In genomic region chr6:28339410-28339809, GRCm38 (mm10) we compare ENCODE assay signal across 13 mouse cellular contexts. TPM values are rescaled to one million over a fixed set of nuclear protein-coding genes. Genes with fewer than 3 reads are reported as not detected.
DNase-seq lines count a peak whose midpoint lies in the region; ATAC-seq and TF ChIP-seq lines count a peak whose summit lies in the region.
"Had no signal": no experiment of that assay in that cellular context is flagged by ENCODE, and none has a peak within 500 bp of the region (broad histone marks: within the 10 kb centered on the region; RNA-seq: fewer than 3 reads in every experiment).

No protein-coding gene starts in this region.

- no peak for TF ChIP-seq POLR2A in heart, adult 2 months (IDR thresholded peaks at IDR 0.05; ENCODE audit: insufficient read depth, low read depth, low read length)
- no peak for TF ChIP-seq POLR2A in cortical plate, adult 2 months (IDR thresholded peaks at IDR 0.05; ENCODE audit: extremely low read depth, insufficient read depth, low read length)

- no peaks in the 10 kb centered on the region for H3K9me3 ChIP-seq in liver, embryonic 14.5 days (ENCODE audit: control insufficient read depth, low read length)
- no peaks in the 10 kb centered on the region for H3K9me3 ChIP-seq in liver, embryonic 12.5 days (replicated peaks)
- H3K9me3 ChIP-seq: forebrain, embryonic 13.5 days; limb, embryonic 13.5 days had no signal

- no peak overlapping the region for H3K9ac ChIP-seq in heart, adult 2 months (ENCODE audit: low read depth, low read length)
- no peak overlapping the region for H3K9ac ChIP-seq in liver, embryonic 14.5 days (replicated peaks)
- no peak overlapping the region for H3K9ac ChIP-seq in liver, embryonic 12.5 days
- H3K9ac ChIP-seq: forebrain, embryonic 13.5 days; limb, embryonic 13.5 days had no signal

- no peak overlapping the region for H3K4me2 ChIP-seq in liver, embryonic 14.5 days (ENCODE audit: low read depth)
- H3K4me2 ChIP-seq in liver, embryonic 12.5 days = no peak overlapping the region
- H3K4me2 ChIP-seq: forebrain, embryonic 13.5 days; limb, embryonic 13.5 days had no signal

- DNase-seq in heart, adult 2 months = no peak
- DNase-seq in heart, postnatal 25 days (ENCODE audit: low spot score) = no peak
- no peak for DNase-seq in liver, embryonic 14.5 days (ENCODE audit: low read depth in 3 of 3, low spot score in 3 of 3)
- peak; percentile 11 for DNase-seq in Muller cell, postnatal 12 days (ENCODE audit: inconsistent ontology term)
- DNase-seq in yolk sac, embryonic 10.5 days (ENCODE audit: low spot score) = no peak
- DNase-seq: cerebellum, postnatal 36 days; kidney, postnatal 25 days; right cerebral cortex, postnatal 25 days had no signal

- ATAC-seq in liver, embryonic 14.5 days (ENCODE audit: insufficient read depth) = no peak
- ATAC-seq in liver, embryonic 12.5 days = no peak
- ATAC-seq: forebrain, embryonic 13.5 days had no signal

- 75% methylated on average over 5 of the region's 5 CpGs for WGBS in heart, adult 2 months
- WGBS in liver, embryonic 14.5 days (ENCODE audit: insufficient replicate concordance) = 68% methylated on average over 5 of the region's 5 CpGs
- 67% methylated on average over 5 of the region's 5 CpGs for WGBS in liver, embryonic 12.5 days (ENCODE audit: insufficient replicate concordance)

- no peaks in the 10 kb centered on the region for H3K27me3 ChIP-seq in heart, adult 2 months (ENCODE audit: control insufficient read depth, insufficient read depth, low read length)
- H3K27me3 ChIP-seq in liver, embryonic 14.5 days (ENCODE audit: control insufficient read depth, insufficient read depth, low read length) = no peaks in the 10 kb centered on the region
- no peaks in the 10 kb centered on the region for H3K27me3 ChIP-seq in liver, embryonic 12.5 days (replicated peaks)
- H3K27me3 ChIP-seq: forebrain, embryonic 13.5 days; limb, embryonic 13.5 days had no signal

- no peak for TF ChIP-seq EP300 in heart, adult 2 months (IDR thresholded peaks at IDR 0.05; ENCODE audit: insufficient read depth, low read depth, low read length)
- TF ChIP-seq EP300 in liver, embryonic 14.5 days (IDR thresholded peaks at IDR 0.05; ENCODE audit: low read depth) = no peak

- intact Hi-C loops in heart, adult 2 months (cut with DNase I) = loop anchor here (1.0 kb wide), 1 partner anchor 121 kb away; no protein-coding TSS in a partner anchor
- intact Hi-C loops in heart, postnatal 25 days (cut with DNase I) = loop anchor here (1.0 kb wide), 1 partner anchor 121 kb away; no protein-coding TSS in a partner anchor

- no peaks in the 10 kb centered on the region for H3K36me3 ChIP-seq in heart, adult 2 months (ENCODE audit: control insufficient read depth, insufficient read depth, low read length)
- no peaks in the 10 kb centered on the region for H3K36me3 ChIP-seq in liver, embryonic 14.5 days (replicated peaks; ENCODE audit: control insufficient read depth, insufficient read depth, low read depth)
- no peaks in the 10 kb centered on the region for H3K36me3 ChIP-seq in liver, embryonic 12.5 days
- H3K36me3 ChIP-seq: limb, embryonic 13.5 days had no signal

- H3K4me1 ChIP-seq in heart, adult 2 months (ENCODE audit: control insufficient read depth, insufficient read depth, low read length) = no peaks in the 10 kb centered on the region
- H3K4me1 ChIP-seq in liver, embryonic 14.5 days (replicated peaks; ENCODE audit: control insufficient read depth in 2 of 2, insufficient read depth in 2 of 2, low read length in 1 of 2) = no peaks in the 10 kb centered on the region
- H3K4me1 ChIP-seq in liver, embryonic 12.5 days = no peaks in the 10 kb centered on the region
- H3K4me1 ChIP-seq in cortical plate, adult 2 months (ENCODE audit: control insufficient read depth, insufficient read depth, low read length) = no peaks in the 10 kb centered on the region
- H3K4me1 ChIP-seq: forebrain, embryonic 13.5 days; limb, embryonic 13.5 days had no signal

- TF ChIP-seq CTCF in heart, adult 2 months (IDR thresholded peaks at IDR 0.05) = peak; percentile 68
- TF ChIP-seq CTCF in liver, embryonic 14.5 days (IDR thresholded peaks at IDR 0.05; ENCODE audit: low read depth) = peak; percentile 16; the same call in 1 of the 2 replicates
- TF ChIP-seq CTCF in cortical plate, adult 2 months (IDR thresholded peaks at IDR 0.05; ENCODE audit: extremely low read depth, insufficient read depth, low read length) = peak; percentile 45; the same call in 1 of the 2 replicates

- H3K4me3 ChIP-seq in heart, adult 2 months = no peak overlapping the region
- no peak overlapping the region for H3K4me3 ChIP-seq in liver, embryonic 14.5 days (ENCODE audit: insufficient read depth in 1 of 2, low read depth in 2 of 2, low read length in 2 of 2)
- H3K4me3 ChIP-seq in liver, embryonic 12.5 days = no peak overlapping the region
- no peak overlapping the region for H3K4me3 ChIP-seq in cortical plate, adult 2 months (ENCODE audit: insufficient read depth, low read length)
- H3K4me3 ChIP-seq: forebrain, embryonic 13.5 days; limb, embryonic 13.5 days had no signal

- H3K79me2 ChIP-seq in heart, adult 2 months (replicated peaks; ENCODE audit: control insufficient read depth, insufficient read depth, low read length) = no peaks in the 10 kb centered on the region

- no peak overlapping the region for H3K27ac ChIP-seq in heart, adult 2 months
- no peak overlapping the region for H3K27ac ChIP-seq in liver, embryonic 14.5 days
- H3K27ac ChIP-seq in liver, embryonic 12.5 days = no peak overlapping the region
- H3K27ac ChIP-seq in cortical plate, adult 2 months (ENCODE audit: insufficient read depth, low read length) = no peak overlapping the region
- H3K27ac ChIP-seq: forebrain, embryonic 13.5 days; limb, embryonic 13.5 days; macrophage had no signal

RNA-seq across cellular contexts. Expression of gene Zfp800, which starts 58.4 kb away (rescaled TPM):
- total RNA-seq in heart, adult 2 months (2021) = 10 to 100 TPM in 1 of 2 experiments, 1 to 10 TPM in 1; 9.7 to 11.2 TPM
- 1.3 and 1.6 TPM in 2 replicates for polyA plus RNA-seq in heart, adult 2 months (2012; rRNA removed)
- 10 to 100 TPM in 1 of 2 experiments, 1 to 10 TPM in 1; 9.7 to 12.2 TPM for total RNA-seq in heart, postnatal 25 days (2021)
- polyA plus RNA-seq in liver, embryonic 14.5 days (2012; rRNA removed) = 6.3 and 9.6 TPM in 2 replicates
- 24.1 and 25.7 TPM in 2 replicates for polyA plus RNA-seq in liver, embryonic 14.5 days (2014; fragmentation: Nextera tagmentation; extraction: Ambion mirVana)
- 40.5 and 42.0 TPM in 2 replicates for polyA plus RNA-seq in liver, embryonic 12.5 days (2016; fragmentation: Nextera tagmentation; extraction: Ambion mirVana)
- polyA plus RNA-seq in cortical plate, adult 2 months (2012; rRNA removed) = 6.7 and 8.1 TPM in 2 replicates

Comparison
In these comparisons a context has a peak if more than half of its experiments do, and no peak if none do; other contexts are left out.
1. CTCF ChIP-seq: peak in every context shown above with its lines; median percentile 68 in heart, adult 2 months; 45 in cortical plate, adult 2 months; 16 in liver, embryonic 14.5 days.